Mouse (Mus musculus) cerebellum, postnatal 10 days (tissue): ENCODE measurements around the gene Hdgfl3.
"Not testable (repeated sequence)": the region's sequence is repeated elsewhere in the genome, so short reads cannot be mapped to it uniquely, and the experiment has no call there.

Source experiments
- DNase-seq, 2 experiments: peaks; one replicate each; pipeline ENCODE4 v3.0.0; 2021; ENCODE audit warnings: mixed read lengths in 2 of 2

Gene Hdgfl3

GRCm38 (mm10) chr7:81854568-81855307 lies 79.5 kb downstream of the Hdgfl3 start:
- DNase-seq: peak; percentile 38 to 47

- no peak for DNase-seq
Observed at GRCm38 (mm10) chr7:81851706-81852105, 82.6 kb downstream of the Hdgfl3 start.

- no peak for DNase-seq
Observed at GRCm38 (mm10) chr7:81850171-81850570, 84.1 kb downstream of the Hdgfl3 start.

- no peak for DNase-seq
Observed at GRCm38 (mm10) chr7:81849633-81850032, 84.6 kb downstream of the Hdgfl3 start.

- DNase-seq: no peak
Observed at GRCm38 (mm10) chr7:81849214-81849613, 85.1 kb downstream of the Hdgfl3 start.

- DNase-seq: peak; percentile 82 to 83
Observed at GRCm38 (mm10) chr7:81847777-81848176, 86.5 kb downstream of the Hdgfl3 start.

- DNase-seq: no peak
Observed at GRCm38 (mm10) chr7:81847010-81847409, 87.3 kb downstream of the Hdgfl3 start.

- no peak for DNase-seq
Observed at GRCm38 (mm10) chr7:81846008-81846407, 88.3 kb downstream of the Hdgfl3 start.

GRCm38 (mm10) chr7:81845313-81845712 lies 89.0 kb downstream of the Hdgfl3 start:
- DNase-seq: no peak

GRCm38 (mm10) chr7:81844801-81845200 lies 89.5 kb downstream of the Hdgfl3 start:
- DNase-seq: no peak

GRCm38 (mm10) chr7:81843903-81844302 lies 90.4 kb downstream of the Hdgfl3 start:
- no peak for DNase-seq

GRCm38 (mm10) chr7:81842998-81843397 lies 91.3 kb downstream of the Hdgfl3 start:
- DNase-seq: no peak

GRCm38 (mm10) chr7:81842141-81842540 lies 92.1 kb downstream of the Hdgfl3 start:
- DNase-seq: no peak

GRCm38 (mm10) chr7:81841439-81841838 lies 92.8 kb downstream of the Hdgfl3 start:
- no peak for DNase-seq

GRCm38 (mm10) chr7:81840661-81841181 lies 93.6 kb downstream of the Hdgfl3 start:
- no peak for DNase-seq

GRCm38 (mm10) chr7:81839746-81840145 lies 94.5 kb downstream of the Hdgfl3 start:
- no peak for DNase-seq

- not testable (repeated sequence) for DNase-seq
Observed at GRCm38 (mm10) chr7:81837771-81838170, 96.5 kb downstream of the Hdgfl3 start.

- no peak for DNase-seq
Observed at GRCm38 (mm10) chr7:81835430-81835829, 98.8 kb downstream of the Hdgfl3 start.

GRCm38 (mm10) chr7:81834847-81835246 lies 99.4 kb downstream of the Hdgfl3 start:
- DNase-seq: no peak
